Mouse (Mus musculus): ENCODE measurements at regions not wholly inside any gene's neighbourhood (a gene's known extent, or its start where the extent isn't known, plus 50 kb on each side); places are given as distances from the start of the nearest gene placed in this dataset.

DNA sequence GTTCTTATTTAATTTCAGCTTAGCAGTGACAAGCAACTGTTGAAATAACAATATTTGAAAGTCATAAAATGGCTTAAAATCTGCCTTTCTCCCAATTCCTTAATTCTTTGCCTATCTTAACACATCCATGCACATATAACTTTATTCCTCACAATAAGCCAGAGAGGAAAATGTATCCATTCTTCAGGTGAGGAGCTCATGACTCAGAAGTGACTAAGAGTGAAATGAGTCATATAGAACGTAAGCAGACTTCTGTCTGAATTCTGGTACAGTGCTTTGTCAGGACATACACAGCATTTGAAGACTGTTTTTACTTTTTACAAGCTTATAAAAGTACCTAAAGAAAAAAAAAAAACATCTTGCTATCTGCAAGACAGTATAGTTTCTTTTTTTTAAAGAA lies 2036.2 kb upstream of the Gm12353 start:
- DNase-seq (ENCODE audit: low read depth, low spot score), result peak; percentile 68
